Mouse (Mus musculus) spleen, adult 2 months (tissue): ENCODE results near the gene Tenm2.

Experiments used
- CTCF ChIP-seq: fragments of 200-500 bp; IDR thresholded peaks from 2 replicates; pipeline ENCODE4 v1.5.1; 2011; ENCODE audit warnings: mild to moderate bottlenecking, inconsistent platforms; ENCODE audit not compliant: insufficient read depth, insufficient read length, insufficient replicate concordance; ENCODE audit errors: extremely low read depth
- POLR2A ChIP-seq: fragments of 200-500 bp; IDR thresholded peaks from 2 replicates; pipeline ENCODE4 v1.6.1; 2011; ENCODE audit warnings: low read depth, low read length, inconsistent platforms

GRCm38 (mm10) chr11:36671196-36671595 lies 564.6 kb downstream of the Tenm2 start:
- TF ChIP-seq CTCF (no peak), POLR2A (no peak)
